Mouse (Mus musculus) erythroblast, embryonic 14.5 days (primary cell): Measurements from ENCODE around the gene Wnk4. TPM values are rescaled to one million over a fixed set of nuclear protein-coding genes. Genes with fewer than 3 reads are reported as not detected.

ENCODE experiments used
- H3K27me3 ChIP-seq: 2 replicates; pipeline ENCODE4 v1.6.1; 2012; ENCODE audit warnings: inconsistent platforms; ENCODE audit not compliant: control insufficient read depth
- H3K36me3 ChIP-seq: 2 replicates; pipeline ENCODE4 v1.6.1; 2012; ENCODE audit warnings: mild to moderate bottlenecking, inconsistent platforms; ENCODE audit not compliant: control insufficient read depth
- H3K4me1 ChIP-seq: 2 replicates; pipeline ENCODE4 v1.6.1; 2012; ENCODE audit warnings: inconsistent platforms; ENCODE audit not compliant: control insufficient read depth
- H3K4me3 ChIP-seq: replicated peaks from 2 replicates; pipeline ENCODE3; 2012; ENCODE audit warnings: moderate library complexity, mild to moderate bottlenecking, inconsistent platforms
- H3K9me3 ChIP-seq: 2 replicates; pipeline ENCODE4 v1.6.1; 2012; ENCODE audit warnings: low read length, inconsistent platforms, mixed read lengths; ENCODE audit not compliant: control insufficient read depth
- GATA1 ChIP-seq: IDR thresholded peaks from 2 replicates; pipeline ENCODE4 v1.6.1; 2012; ENCODE audit warnings: low read length, inconsistent platforms, mixed read lengths
- TAL1 ChIP-seq: IDR thresholded peaks from 3 replicates; pipeline ENCODE4 v1.6.1; 2012; ENCODE audit warnings: low read length, inconsistent platforms, mixed read lengths
- polyA plus RNA-seq: library from polyadenylated mRNA; stranded (reverse); fragments of >175 nt; gene quantifications from 2 replicates; pipeline ENCODE4 v1.2.3, GENCODE M21; 2012

Gene Wnk4
- polyA plus RNA-seq, 1 experiment: 14.8 TPM

GRCm38 (mm10) chr11:101226065-101226701, 34.2 kb upstream of the Wnk4 start, which contains the start of gene Ezh1:
Gene Ezh1, minus strand, starts transcription at chr11:101226463.
- peaks cover 9% of the 10 kb centered on the region for H3K36me3 ChIP-seq
- H3K4me3 ChIP-seq: peak within 1 kb of the TSS; percentile 83
- TF ChIP-seq GATA1: no peak
- no peak for TF ChIP-seq TAL1
- H3K9me3 ChIP-seq: no peaks in the 10 kb centered on the region
- peaks cover 27% of the 10 kb centered on the region for H3K4me1 ChIP-seq
- peaks cover 39% of the 10 kb centered on the region for H3K27me3 ChIP-seq

GRCm38 (mm10) chr11:101229361-101229900, 30.9 kb upstream of the Wnk4 start:
- H3K4me3 ChIP-seq: no peak overlapping the region
- peaks cover 2% of the 10 kb centered on the region; the same call in 1 of the 2 replicates for H3K36me3 ChIP-seq
- no peak for TF ChIP-seq TAL1
- no peak for TF ChIP-seq GATA1
- no peaks in the 10 kb centered on the region for H3K9me3 ChIP-seq
- H3K4me1 ChIP-seq: peaks cover 20% of the 10 kb centered on the region
- peaks cover 72% of the 10 kb centered on the region for H3K27me3 ChIP-seq

DNA sequence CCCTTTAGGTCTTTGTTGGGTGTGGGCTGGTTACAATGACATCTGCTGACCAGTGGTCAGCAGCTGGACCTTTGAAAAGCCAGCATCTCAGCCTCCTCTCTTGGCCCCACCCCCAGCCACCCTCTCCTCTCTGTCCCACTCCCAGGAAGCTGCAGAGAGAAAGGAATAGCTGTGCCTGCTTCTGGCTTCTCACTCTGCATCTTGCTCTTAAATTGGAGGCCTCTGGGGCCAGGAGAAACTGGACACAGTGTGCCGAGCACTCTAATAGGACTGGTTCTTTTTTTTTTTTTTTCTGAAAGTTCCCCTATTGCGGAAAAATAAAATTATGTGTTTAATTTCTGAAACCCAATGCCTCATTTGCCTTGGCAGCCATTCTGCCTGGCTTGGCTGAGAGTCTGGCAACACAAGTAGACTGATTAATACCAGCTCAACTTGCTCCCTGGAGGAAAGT, 30.3 kb upstream of the Wnk4 start:
- Histone ChIP-seq H3K9me3 (no peaks in the 10 kb centered on the region), H3K4me3 (no peak overlapping the region), H3K36me3 (no peaks in the 10 kb centered on the region; the same call in 1 of the 2 replicates), H3K27me3 (peaks cover 78% of the 10 kb centered on the region), H3K4me1 (peaks cover 14% of the 10 kb centered on the region)
- no peak for TF ChIP-seq TAL1
- TF ChIP-seq GATA1: no peak

GRCm38 (mm10) chr11:101230526-101230925, 29.8 kb upstream of the Wnk4 start:
- peaks cover 9% of the 10 kb centered on the region for H3K4me1 ChIP-seq
- H3K9me3 ChIP-seq: no peaks in the 10 kb centered on the region
- TF ChIP-seq TAL1 (no peak), GATA1 (no peak)
- H3K36me3 ChIP-seq: no peaks in the 10 kb centered on the region
- H3K27me3 ChIP-seq: peaks cover 81% of the 10 kb centered on the region
- H3K4me3 ChIP-seq: no peak overlapping the region

GRCm38 (mm10) chr11:101230991-101231871, 29.1 kb upstream of the Wnk4 start:
- peaks cover 82% of the 10 kb centered on the region for H3K27me3 ChIP-seq
- TF ChIP-seq TAL1 (no peak), GATA1 (no peak)
- no peaks in the 10 kb centered on the region for H3K9me3 ChIP-seq
- H3K4me1 ChIP-seq: peaks cover 5% of the 10 kb centered on the region
- H3K4me3 ChIP-seq: no peak overlapping the region
- no peaks in the 10 kb centered on the region for H3K36me3 ChIP-seq

- Histone ChIP-seq H3K4me3 (no peak overlapping the region), H3K27me3 (peaks cover 86% of the 10 kb centered on the region), H3K4me1 (peaks cover 1% of the 10 kb centered on the region; the same call in 1 of the 2 replicates), H3K36me3 (no peaks in the 10 kb centered on the region), H3K9me3 (peaks cover 4% of the 10 kb centered on the region; the same call in 1 of the 2 replicates)
- no peak for TF ChIP-seq GATA1
- no peak for TF ChIP-seq TAL1
Measured at GRCm38 (mm10) chr11:101232010-101232839, 28.1 kb upstream of the Wnk4 start.

DNA sequence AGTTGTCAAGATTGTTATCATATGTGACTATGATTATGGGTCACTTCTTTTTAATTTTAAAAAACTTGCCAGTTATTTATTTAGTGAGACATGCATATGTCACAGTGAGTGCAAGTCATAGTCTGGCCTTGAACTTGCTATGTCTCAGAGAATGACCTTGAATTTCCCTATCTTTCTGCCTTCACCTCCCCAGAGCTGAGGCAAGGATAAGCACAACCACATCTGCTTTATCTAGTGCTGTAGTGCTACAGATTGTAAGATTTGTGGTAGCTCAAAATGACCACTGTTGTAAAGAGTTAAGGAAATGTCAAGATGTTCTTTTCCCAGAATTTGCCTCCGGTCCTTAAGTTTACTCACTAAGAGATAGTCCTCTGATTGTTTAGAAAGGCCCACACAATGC, 27.1 kb upstream of the Wnk4 start:
- Histone ChIP-seq H3K9me3 (peaks cover 4% of the 10 kb centered on the region; the same call in 1 of the 2 replicates), H3K27me3 (peaks cover 78% of the 10 kb centered on the region), H3K4me1 (peaks cover 1% of the 10 kb centered on the region; the same call in 1 of the 2 replicates), H3K4me3 (no peak overlapping the region), H3K36me3 (no peaks in the 10 kb centered on the region)
- TF ChIP-seq TAL1: no peak
- TF ChIP-seq GATA1: no peak

GRCm38 (mm10) chr11:101234124-101234523, 26.2 kb upstream of the Wnk4 start:
- H3K36me3 ChIP-seq: no peaks in the 10 kb centered on the region
- H3K27me3 ChIP-seq: peaks cover 71% of the 10 kb centered on the region
- no peak overlapping the region for H3K4me3 ChIP-seq
- TF ChIP-seq TAL1 (no peak), GATA1 (no peak)
- H3K9me3 ChIP-seq: peaks cover 4% of the 10 kb centered on the region; the same call in 1 of the 2 replicates
- H3K4me1 ChIP-seq: peaks cover 1% of the 10 kb centered on the region; the same call in 1 of the 2 replicates
